Mouse (Mus musculus) heart, postnatal 0 days (tissue): ENCODE measurements at regions not wholly inside any gene's neighbourhood (a gene's known extent, or its start where the extent isn't known, plus 50 kb on each side); places are given as distances from the start of the nearest gene placed in this dataset.

Source experiments
- ATAC-seq: fragments of 200-750 bp; cut with Nextera tagmentation; 2 replicates; pipeline ENCODE4 v1.8.0; 2017; ENCODE audit warnings: low read depth, moderate number of reproducible peaks, moderate library complexity; ENCODE audit not compliant: insufficient read depth
- DNase-seq: peaks from one replicate; pipeline ENCODE4 v3.0.0-alpha.2; 2016; ENCODE audit warnings: low spot score
- H3K27ac ChIP-seq: fragments of 300-500 bp; sonication (generic); 2 replicates; pipeline ENCODE4 v1.5.1; 2014; ENCODE audit warnings: low read depth, mild to moderate bottlenecking
- H3K27me3 ChIP-seq: fragments of 300-500 bp; sonication (generic); 2 replicates; pipeline ENCODE4 v1.6.1; 2014; ENCODE audit warnings: low read length, mixed read lengths; ENCODE audit not compliant: control insufficient read depth, insufficient read depth
- H3K36me3 ChIP-seq: fragments of 300-500 bp; sonication (generic); replicated peaks from 2 replicates; pipeline ENCODE4 v1.6.1; 2014; ENCODE audit warnings: low read length, mixed read lengths; ENCODE audit not compliant: control insufficient read depth, insufficient read depth
- H3K4me1 ChIP-seq: fragments of 300-500 bp; sonication (generic); 2 replicates; pipeline ENCODE4 v1.6.1; 2014; ENCODE audit warnings: antibody characterized with exemption; ENCODE audit not compliant: control insufficient read depth, insufficient read depth
- H3K4me2 ChIP-seq: fragments of 300-500 bp; sonication (generic); 2 replicates; pipeline ENCODE4 v1.6.1; 2014; ENCODE audit warnings: low read depth, mild to moderate bottlenecking, low read length, moderate library complexity
- H3K4me3 ChIP-seq: fragments of 300-500 bp; sonication (generic); 2 replicates; pipeline ENCODE4 v1.5.1; 2014; ENCODE audit warnings: low read depth, low read length
- H3K9ac ChIP-seq: fragments of 300-500 bp; sonication (generic); replicated peaks from 2 replicates; pipeline ENCODE4 v1.6.1; 2014; ENCODE audit warnings: low read depth, low read length, mixed read lengths
- H3K9me3 ChIP-seq: fragments of 300-500 bp; sonication (generic); replicated peaks from 2 replicates; pipeline ENCODE4 v1.6.1; 2016; ENCODE audit warnings: low read length; ENCODE audit not compliant: control insufficient read depth
- CTCF ChIP-seq: IDR thresholded peaks from 2 replicates; pipeline ENCODE4 v1.5.1; 2016; ENCODE audit warnings: antibody characterized with exemption, control low read depth, low read depth
- EP300 ChIP-seq: IDR thresholded peaks from 2 replicates; pipeline ENCODE4 v1.6.1; 2016; ENCODE audit warnings: antibody characterized with exemption, low read depth
- WGBS: fragments of 180-500 bp; shearing (Covaris S2); extraction: QIAGEN DNeasy Blood & Tissue Kit; methylation state at CpG from one replicate; pipeline ENCODE4 v1.1.7; 2014; 5-methylcytosine and 5-hydroxymethylcytosine counted together

DNA sequence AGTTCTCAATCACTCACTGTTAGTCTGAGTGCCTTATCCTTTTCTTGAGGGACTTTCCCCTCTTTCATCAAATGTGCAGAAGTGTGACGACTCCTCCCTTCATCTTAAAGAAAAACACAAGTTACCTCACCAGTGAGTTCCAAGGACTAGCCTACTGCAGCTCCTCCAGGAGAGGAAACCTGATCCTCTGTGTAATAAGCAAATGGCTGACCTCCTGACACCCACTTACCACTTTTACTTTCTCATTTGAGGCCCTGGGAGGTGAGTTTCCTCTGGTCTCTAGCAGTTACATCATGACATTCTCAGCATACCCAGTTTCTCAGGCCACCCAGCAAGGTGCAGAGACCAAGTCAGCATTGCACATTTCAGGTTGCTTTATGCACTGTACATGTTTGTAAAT lies 83.5 kb downstream of the Bmp2 start:
- H3K9me3 ChIP-seq = no peaks in the 10 kb centered on the region
- TF ChIP-seq EP300 (no peak), CTCF (no peak)
- H3K27me3 ChIP-seq = no peaks in the 10 kb centered on the region
- no peak overlapping the region for H3K27ac ChIP-seq
- ATAC-seq (no peak), DNase-seq (no peak)
- H3K4me2 ChIP-seq = no peak overlapping the region
- H3K36me3 ChIP-seq = no peaks in the 10 kb centered on the region
- H3K4me3 ChIP-seq = no peak overlapping the region
- H3K9ac ChIP-seq = no peak overlapping the region
- no peaks in the 10 kb centered on the region for H3K4me1 ChIP-seq
- WGBS = 17% methylated on average over 1 of the region's 1 CpGs

DNA sequence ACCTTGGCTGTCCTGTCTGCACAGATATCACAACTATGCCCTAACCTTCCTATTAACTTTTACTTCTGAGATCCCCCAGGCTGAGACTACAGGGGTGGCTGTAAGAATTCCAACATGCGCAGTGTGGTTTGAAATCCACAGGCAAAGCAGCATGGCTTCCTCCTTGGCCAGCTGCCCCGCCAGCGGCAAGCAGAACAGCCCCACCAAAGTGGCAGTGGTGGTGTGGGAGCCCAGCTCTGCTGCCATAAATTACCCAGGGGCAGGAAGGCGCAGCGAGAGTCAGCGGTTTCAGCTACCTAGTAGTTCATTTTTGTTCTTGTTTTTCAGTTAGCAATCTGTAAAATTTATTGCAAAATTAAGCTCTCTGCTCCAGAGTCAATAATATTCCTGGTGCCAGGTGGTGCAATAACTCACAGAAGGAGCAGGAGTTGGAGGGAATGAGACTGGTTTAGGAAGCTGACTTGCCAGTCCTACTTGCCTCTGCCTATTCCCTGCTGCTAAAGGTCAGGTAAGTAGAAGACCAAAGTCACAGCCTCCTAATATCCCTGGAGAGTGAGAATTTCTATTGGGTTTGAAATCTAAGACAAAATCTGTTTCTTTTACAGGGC lies 98.0 kb downstream of the Bmp2 start:
- H3K4me2 ChIP-seq = no peak overlapping the region
- H3K27ac ChIP-seq = no peak overlapping the region
- H3K9ac ChIP-seq = no peak overlapping the region
- no peak for DNase-seq
- no peaks in the 10 kb centered on the region for H3K27me3 ChIP-seq
- ATAC-seq = no peak
- WGBS = 75% methylated on average over 6 of the region's 6 CpGs
- no peaks in the 10 kb centered on the region for H3K4me1 ChIP-seq
- H3K9me3 ChIP-seq = no peaks in the 10 kb centered on the region
- no peak for TF ChIP-seq EP300
- no peak for TF ChIP-seq CTCF
- no peaks in the 10 kb centered on the region for H3K36me3 ChIP-seq
- H3K4me3 ChIP-seq = no peak overlapping the region

DNA sequence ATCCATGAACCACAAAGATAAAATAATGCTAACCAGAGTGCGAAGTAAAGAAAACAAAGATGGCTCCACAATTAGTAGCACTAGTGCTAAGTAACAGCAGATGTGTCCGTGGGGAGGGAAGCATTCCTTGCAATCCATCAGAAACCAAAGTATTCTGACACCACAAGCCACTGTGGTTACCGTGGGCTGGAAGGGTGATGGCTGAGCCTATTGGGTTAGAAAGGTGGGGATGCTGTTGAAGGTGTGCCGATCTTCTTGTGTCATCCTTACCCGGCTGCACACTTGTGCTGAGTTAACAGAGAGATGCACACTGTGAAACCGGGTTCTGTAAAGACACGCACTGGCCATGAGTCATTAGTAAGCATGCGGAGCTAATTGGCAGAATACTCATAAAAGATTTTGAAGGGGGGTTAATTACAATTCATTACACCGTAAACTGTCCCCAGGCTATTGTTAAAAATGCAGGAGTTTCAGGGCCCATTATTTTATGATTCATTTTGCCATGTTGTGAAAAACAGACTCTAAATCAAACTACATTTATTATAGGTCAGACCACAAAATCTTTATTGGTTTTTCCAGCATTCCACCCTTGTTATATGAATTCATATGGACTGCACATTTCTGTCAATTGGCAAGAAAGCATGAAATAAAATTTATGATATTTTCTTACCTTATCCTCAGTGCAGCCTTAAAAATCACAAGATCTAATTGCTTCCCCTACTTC lies 114.5 kb downstream of the Bmp2 start:
- Histone ChIP-seq H3K4me1 (no peaks in the 10 kb centered on the region), H3K36me3 (no peaks in the 10 kb centered on the region), H3K4me2 (no peak overlapping the region), H3K9me3 (no peaks in the 10 kb centered on the region), H3K4me3 (no peak overlapping the region), H3K9ac (no peak overlapping the region), H3K27me3 (no peaks in the 10 kb centered on the region), H3K27ac (no peak overlapping the region)
- DNase-seq (no peak), ATAC-seq (no peak)
- TF ChIP-seq CTCF = no peak
- 77% methylated on average over 9 of the region's 9 CpGs for WGBS

DNA sequence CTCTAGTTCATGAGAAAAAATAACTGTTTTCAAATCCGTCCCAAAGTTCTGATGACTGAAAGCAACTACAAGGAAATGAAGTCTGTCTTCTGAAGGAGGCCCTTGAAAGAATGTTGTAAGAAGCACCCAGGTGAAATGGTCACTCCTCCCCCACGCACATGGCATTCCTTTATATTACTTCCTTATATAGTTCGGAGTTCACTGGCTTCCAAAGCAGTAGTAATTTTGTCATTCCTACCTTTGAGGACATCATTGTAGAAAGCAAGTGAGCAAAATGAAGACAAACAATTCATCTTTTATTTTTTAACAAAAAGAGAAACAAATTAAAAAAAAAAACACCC lies 115.1 kb downstream of the Bmp2 start:
- Histone ChIP-seq H3K9ac (no peak overlapping the region), H3K9me3 (no peaks in the 10 kb centered on the region), H3K27me3 (no peaks in the 10 kb centered on the region), H3K27ac (no peak overlapping the region), H3K4me3 (no peak overlapping the region), H3K4me2 (no peak overlapping the region), H3K4me1 (no peaks in the 10 kb centered on the region), H3K36me3 (no peaks in the 10 kb centered on the region)
- no peak for TF ChIP-seq CTCF
- TF ChIP-seq EP300 = no peak
- DNase-seq = no peak
- ATAC-seq = no peak
- 70% methylated on average over 3 of the region's 3 CpGs for WGBS

DNA sequence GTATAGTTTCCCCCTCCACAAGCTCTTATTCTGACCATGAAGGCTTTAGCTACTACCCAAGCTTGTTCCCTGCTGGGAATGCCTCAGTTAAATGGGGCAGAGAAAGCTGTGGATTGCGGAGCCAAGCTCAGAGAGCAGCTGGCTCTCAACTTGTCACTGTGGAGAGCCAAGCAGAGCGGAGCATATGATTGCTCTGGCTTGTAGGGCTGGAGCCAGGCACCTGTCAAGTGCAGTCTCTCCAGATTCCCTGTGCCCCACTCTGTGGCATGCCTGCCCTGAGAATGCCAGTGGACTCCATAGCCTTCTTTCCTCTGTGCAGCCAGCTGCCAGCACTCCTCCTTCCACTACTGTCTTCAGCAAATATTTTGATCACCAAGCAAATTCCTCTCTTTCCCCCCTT lies 117.9 kb downstream of the Bmp2 start:
- H3K9me3 ChIP-seq = no peaks in the 10 kb centered on the region
- WGBS = 31% methylated on average over 2 of the region's 2 CpGs

DNA sequence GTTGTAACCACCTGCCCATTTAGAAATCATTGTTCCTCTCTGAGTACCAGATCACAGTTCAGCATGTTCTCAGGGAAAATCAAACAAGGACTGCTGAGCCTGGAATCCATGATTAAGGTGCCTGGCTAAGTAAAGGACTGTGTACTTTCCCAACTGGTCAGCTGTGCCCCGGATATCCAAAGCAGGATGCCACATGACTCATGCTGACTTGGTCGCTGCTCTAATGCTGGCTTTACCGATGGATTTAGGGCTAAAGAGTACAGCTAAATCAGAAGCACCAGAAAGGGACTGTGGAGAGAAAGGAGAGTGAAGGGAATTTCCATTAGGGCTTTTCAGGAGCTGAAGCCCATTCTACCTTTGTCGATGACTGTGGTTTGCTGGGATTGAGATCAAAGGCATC lies 119.6 kb downstream of the Bmp2 start:
- H3K9ac ChIP-seq = no peak overlapping the region
- no peak overlapping the region for H3K27ac ChIP-seq
- no peak overlapping the region for H3K4me3 ChIP-seq
- no peaks in the 10 kb centered on the region for H3K36me3 ChIP-seq
- 73% methylated on average over 4 of the region's 4 CpGs for WGBS
- ATAC-seq (no peak), DNase-seq (no peak)
- no peaks in the 10 kb centered on the region for H3K4me1 ChIP-seq
- no peaks in the 10 kb centered on the region for H3K9me3 ChIP-seq
- no peaks in the 10 kb centered on the region for H3K27me3 ChIP-seq
- no peak overlapping the region for H3K4me2 ChIP-seq
- no peak for TF ChIP-seq CTCF
- TF ChIP-seq EP300 = no peak

More for the DNA sequence above, 117.9 kb downstream of the Bmp2 start:
- Histone ChIP-seq H3K4me1 (no peaks in the 10 kb centered on the region), H3K27ac (no peak overlapping the region), H3K4me3 (no peak overlapping the region), H3K36me3 (no peaks in the 10 kb centered on the region), H3K27me3 (no peaks in the 10 kb centered on the region), H3K4me2 (no peak overlapping the region), H3K9ac (no peak overlapping the region)
- ATAC-seq (no peak), DNase-seq (no peak)
- TF ChIP-seq EP300 (no peak), CTCF (no peak)
